Mouse (Mus musculus) spleen, embryonic (tissue): ENCODE results near the gene Ebp.

Experiments used
- CTCF ChIA-PET: fragments of 350-600 bp; sonication (Branson Sonifier 250); formaldehyde crosslinking; loops from one replicate; lab custom pipeline; 2022; lab: Charles Lee

Gene Ebp

GRCm38 (mm10) chrX:8192126-8192639 lies 1.1 kb downstream of the Ebp start:
- CTCF ChIA-PET: interaction anchor here (0.6 kb wide), 2 partner anchors 46 to 552 kb away, joined by 3 to 4 read pairs; no protein-coding TSS in a partner anchor

GRCm38 (mm10) chrX:8182871-8183540 lies 10.3 kb downstream of the Ebp start:
- CTCF ChIA-PET: no interaction called here

- CTCF ChIA-PET: no interaction called here
Observed at GRCm38 (mm10) chrX:8179646-8180045, 13.7 kb downstream of the Ebp start.

GRCm38 (mm10) chrX:8178871-8179270 lies 14.4 kb downstream of the Ebp start:
- CTCF ChIA-PET: no interaction called here

GRCm38 (mm10) chrX:8175504-8176385 lies 17.6 kb downstream of the Ebp start, which contains the start of gene Tbc1d25:
Tbc1d25 (minus strand) TSS chrX:8176181.
- CTCF ChIA-PET: no interaction called here

- CTCF ChIA-PET: no interaction called here
Observed at GRCm38 (mm10) chrX:8175169-8175503, 18.2 kb downstream of the Ebp start.

GRCm38 (mm10) chrX:8167716-8168647 lies 25.3 kb downstream of the Ebp start:
- CTCF ChIA-PET: no interaction called here

- CTCF ChIA-PET: no interaction called here
Observed at GRCm38 (mm10) chrX:8164471-8164870, 28.8 kb downstream of the Ebp start.

GRCm38 (mm10) chrX:8163076-8163475 lies 30.2 kb downstream of the Ebp start:
- CTCF ChIA-PET: interaction anchor here (0.7 kb wide), 1 partner anchor 33 kb away, joined by 3 read pairs; no protein-coding TSS in a partner anchor

GRCm38 (mm10) chrX:8145153-8145991 lies 47.9 kb downstream of the Ebp start, which contains the start of gene Rbm3:
Rbm3 (minus strand) TSS chrX:8145880.
- CTCF ChIA-PET: interaction anchor here (0.6 kb wide), 1 partner anchor 358 kb away, joined by 3 read pairs; no protein-coding TSS in a partner anchor

- CTCF ChIA-PET: no interaction called here
Observed at GRCm38 (mm10) chrX:8143750-8144149, 49.6 kb downstream of the Ebp start.

GRCm38 (mm10) chrX:8142948-8143347 lies 50.4 kb downstream of the Ebp start:
- CTCF ChIA-PET: interaction anchor here (0.7 kb wide), 1 partner anchor 9 kb away, joined by 3 read pairs; no protein-coding TSS in a partner anchor

GRCm38 (mm10) chrX:8141058-8141457 lies 52.3 kb downstream of the Ebp start:
- CTCF ChIA-PET: no interaction called here

GRCm38 (mm10) chrX:8140446-8140845 lies 52.9 kb downstream of the Ebp start:
- CTCF ChIA-PET: no interaction called here

GRCm38 (mm10) chrX:8139480-8139879 lies 53.8 kb downstream of the Ebp start:
- CTCF ChIA-PET: no interaction called here

- CTCF ChIA-PET: no interaction called here
Observed at GRCm38 (mm10) chrX:8135886-8136285, 57.4 kb downstream of the Ebp start.
